Mouse (Mus musculus): ENCODE data around the gene Tmem178b.

The Tmem178b gene

DNA sequence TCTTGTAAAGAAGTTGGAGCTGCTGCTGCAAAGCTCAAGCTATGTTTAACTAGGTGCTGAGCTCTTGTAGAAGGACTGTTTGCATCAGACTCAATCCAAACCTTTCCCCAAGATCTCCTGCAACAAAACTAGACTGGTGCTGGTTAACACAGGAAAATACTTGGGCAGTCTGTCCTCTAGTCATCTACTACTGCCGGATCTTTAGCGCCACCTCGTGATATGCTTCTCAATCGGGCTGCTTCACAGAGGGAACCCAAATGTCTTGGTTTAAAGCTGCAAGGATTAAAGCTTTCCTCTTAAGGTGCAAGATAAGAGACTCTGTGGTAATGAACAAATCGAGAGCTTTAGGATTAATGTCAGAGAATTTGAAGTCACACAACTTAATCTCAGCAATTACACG is 430.3 kb downstream of the Tmem178b start:
- DNase-seq (ENCODE audit: low spot score), result peak; percentile 24
